Mouse (Mus musculus) hindbrain, postnatal 0 days (tissue): ENCODE measurements at regions not wholly inside any gene's neighbourhood (a gene's known extent, or its start where the extent isn't known, plus 50 kb on each side); places are given as distances from the start of the nearest gene placed in this dataset.

ENCODE experiments used
- ATAC-seq: fragments of 200-750 bp; cut with Nextera tagmentation; 2 replicates; pipeline ENCODE4 v1.8.0; 2017; ENCODE audit warnings: mild to moderate bottlenecking, moderate TSS enrichment, moderate library complexity
- DNase-seq: peaks from one replicate; pipeline ENCODE4 v3.0.0-alpha.2; 2015; ENCODE audit warnings: low spot score
- H3K27ac ChIP-seq: fragments of 300-500 bp; sonication (generic); 2 replicates; pipeline ENCODE4 v1.5.1; 2014; ENCODE audit warnings: mild to moderate bottlenecking
- H3K27me3 ChIP-seq: fragments of 300-500 bp; sonication (generic); 2 replicates; pipeline ENCODE4 v1.6.1; 2014; ENCODE audit warnings: low read length, mixed read lengths; ENCODE audit not compliant: insufficient read depth
- H3K36me3 ChIP-seq: fragments of 300-500 bp; sonication (generic); 2 replicates; pipeline ENCODE4 v1.6.1; 2014; ENCODE audit warnings: low read length, mixed read lengths; ENCODE audit not compliant: insufficient read depth
- H3K4me1 ChIP-seq: fragments of 300-500 bp; sonication (generic); 2 replicates; pipeline ENCODE4 v1.6.1; 2014; ENCODE audit warnings: antibody characterized with exemption, low read length, mixed read lengths; ENCODE audit not compliant: insufficient read depth
- H3K4me2 ChIP-seq: fragments of 300-500 bp; sonication (generic); 2 replicates; pipeline ENCODE4 v1.6.1; 2014; ENCODE audit warnings: low read depth, mild to moderate bottlenecking, low read length, moderate library complexity, mixed read lengths
- H3K4me3 ChIP-seq: fragments of 300-500 bp; sonication (generic); 2 replicates; pipeline ENCODE4 v1.5.1; 2014; ENCODE audit warnings: low read length
- H3K9ac ChIP-seq: fragments of 300-500 bp; sonication (generic); replicated peaks from 2 replicates; pipeline ENCODE4 v1.6.1; 2014; ENCODE audit warnings: mild to moderate bottlenecking, low read length, moderate library complexity, mixed read lengths
- H3K9me3 ChIP-seq: fragments of 300-500 bp; sonication (generic); 2 replicates; pipeline ENCODE4 v1.6.1; 2016; ENCODE audit warnings: low read length, mixed read lengths
- CTCF ChIP-seq: IDR thresholded peaks from 2 replicates; pipeline ENCODE4 v1.5.1; 2016; ENCODE audit warnings: antibody characterized with exemption, control low read depth, low read depth
- WGBS: fragments of 180-500 bp; shearing (Covaris S2); extraction: QIAGEN DNeasy Blood & Tissue Kit; methylation state at CpG from one replicate; pipeline ENCODE4 v1.1.7; 2014; 5-methylcytosine and 5-hydroxymethylcytosine counted together

GRCm38 (mm10) chr9:94189872-94190800 is 347.7 kb downstream of the 1190002N15Rik start:
- Histone ChIP-seq H3K27me3 (no peaks in the 10 kb centered on the region), H3K27ac (no peak overlapping the region), H3K4me1 (no peaks in the 10 kb centered on the region), H3K4me3 (no peak overlapping the region), H3K4me2 (no peak overlapping the region), H3K9ac (no peak overlapping the region), H3K36me3 (no peaks in the 10 kb centered on the region), H3K9me3 (no peaks in the 10 kb centered on the region)
- DNase-seq, result peak; percentile 10
- no peak for ATAC-seq
- no peak for TF ChIP-seq CTCF
- WGBS, result 34% methylated on average over 2 of the region's 2 CpGs

GRCm38 (mm10) chr9:94188124-94188523 is 349.8 kb downstream of the 1190002N15Rik start:
- Histone ChIP-seq H3K27me3 (no peaks in the 10 kb centered on the region), H3K36me3 (no peaks in the 10 kb centered on the region), H3K4me1 (no peaks in the 10 kb centered on the region), H3K9me3 (no peaks in the 10 kb centered on the region), H3K9ac (no peak overlapping the region), H3K27ac (no peak overlapping the region), H3K4me2 (no peak overlapping the region), H3K4me3 (no peak overlapping the region)
- DNase-seq (no peak), ATAC-seq (no peak)
- no peak for TF ChIP-seq CTCF

GRCm38 (mm10) chr9:94169905-94170612 is 367.8 kb downstream of the 1190002N15Rik start:
- no peak for DNase-seq
- no peak overlapping the region for H3K4me3 ChIP-seq
- H3K4me2 ChIP-seq, result no peak overlapping the region
- no peaks in the 10 kb centered on the region for H3K36me3 ChIP-seq
- ATAC-seq, result no peak
- H3K4me1 ChIP-seq, result no peaks in the 10 kb centered on the region
- no peak overlapping the region for H3K27ac ChIP-seq
- H3K27me3 ChIP-seq, result no peaks in the 10 kb centered on the region
- 45% methylated on average over 2 of the region's 2 CpGs for WGBS
- H3K9me3 ChIP-seq, result no peaks in the 10 kb centered on the region
- H3K9ac ChIP-seq, result no peak overlapping the region
- TF ChIP-seq CTCF, result no peak

- Histone ChIP-seq H3K9me3 (no peaks in the 10 kb centered on the region), H3K27ac (no peak overlapping the region), H3K4me3 (no peak overlapping the region), H3K4me1 (no peaks in the 10 kb centered on the region), H3K27me3 (no peaks in the 10 kb centered on the region), H3K9ac (no peak overlapping the region), H3K4me2 (no peak overlapping the region), H3K36me3 (no peaks in the 10 kb centered on the region)
- no peak for TF ChIP-seq CTCF
- WGBS, result 93% methylated on average over 1 of the region's 1 CpGs
- ATAC-seq, result no peak
- no peak for DNase-seq
These were observed 374.2 kb downstream of the 1190002N15Rik start for GRCm38 (mm10) chr9:94163671-94164070.

GRCm38 (mm10) chr9:94155581-94155980 is 382.3 kb downstream of the 1190002N15Rik start:
- Histone ChIP-seq H3K9me3 (no peaks in the 10 kb centered on the region), H3K4me2 (no peak overlapping the region), H3K4me3 (no peak overlapping the region), H3K27me3 (no peaks in the 10 kb centered on the region), H3K27ac (no peak overlapping the region), H3K4me1 (no peaks in the 10 kb centered on the region), H3K36me3 (no peaks in the 10 kb centered on the region), H3K9ac (no peak overlapping the region)
- ATAC-seq (no peak), DNase-seq (no peak)
- 73% methylated on average over 2 of the region's 2 CpGs for WGBS
- TF ChIP-seq CTCF, result no peak

GRCm38 (mm10) chr9:94148474-94148873 is 389.4 kb downstream of the 1190002N15Rik start:
- no peak overlapping the region for H3K4me2 ChIP-seq
- no peak for DNase-seq
- H3K27me3 ChIP-seq, result no peaks in the 10 kb centered on the region
- WGBS, result 92% methylated on average over 1 of the region's 1 CpGs
- no peaks in the 10 kb centered on the region for H3K9me3 ChIP-seq
- no peak for TF ChIP-seq CTCF
- H3K4me1 ChIP-seq, result no peaks in the 10 kb centered on the region
- H3K27ac ChIP-seq, result no peak overlapping the region
- H3K36me3 ChIP-seq, result no peaks in the 10 kb centered on the region
- no peak overlapping the region for H3K4me3 ChIP-seq
- H3K9ac ChIP-seq, result no peak overlapping the region
- ATAC-seq, result no peak

- no peak overlapping the region for H3K9ac ChIP-seq
- H3K27ac ChIP-seq, result no peak overlapping the region
- H3K4me1 ChIP-seq, result no peaks in the 10 kb centered on the region
- no peak for DNase-seq
- H3K9me3 ChIP-seq, result no peaks in the 10 kb centered on the region
- no peak overlapping the region for H3K4me2 ChIP-seq
- no peaks in the 10 kb centered on the region for H3K27me3 ChIP-seq
- ATAC-seq, result no peak
- WGBS, result 96% methylated on average over 3 of the region's 3 CpGs
- no peaks in the 10 kb centered on the region for H3K36me3 ChIP-seq
- no peak for TF ChIP-seq CTCF
- H3K4me3 ChIP-seq, result no peak overlapping the region
These were observed 391.1 kb downstream of the 1190002N15Rik start for GRCm38 (mm10) chr9:94146787-94147186.
